Mouse (Mus musculus) limb, embryonic 15.5 days (tissue): Measurements from ENCODE around the gene Tmem37. TPM values are rescaled to one million over a fixed set of nuclear protein-coding genes. Genes with fewer than 3 reads are reported as not detected.

Source experiments
- ATAC-seq: fragments of 200-750 bp; cut with Nextera tagmentation; 2 replicates; pipeline ENCODE4 v1.8.0; 2017; ENCODE audit warnings: low read depth, moderate TSS enrichment; ENCODE audit not compliant: insufficient number of reproducible peaks, low FRiP score, low TSS enrichment
- H3K27ac ChIP-seq: fragments of 300-500 bp; sonication (generic); 2 replicates; pipeline ENCODE4 v1.5.1; 2015; ENCODE audit warnings: moderate library complexity, mild to moderate bottlenecking, inconsistent platforms
- H3K27me3 ChIP-seq: fragments of 300-500 bp; sonication (generic); 2 replicates; pipeline ENCODE4 v1.6.1; 2015; ENCODE audit warnings: inconsistent platforms
- H3K36me3 ChIP-seq: fragments of 300-500 bp; sonication (generic); 2 replicates; pipeline ENCODE4 v1.6.1; 2015; ENCODE audit warnings: inconsistent platforms
- H3K4me1 ChIP-seq: fragments of 300-500 bp; sonication (generic); 2 replicates; pipeline ENCODE4 v1.6.1; 2015; ENCODE audit warnings: inconsistent platforms
- H3K4me2 ChIP-seq: fragments of 300-500 bp; sonication (generic); 2 replicates; pipeline ENCODE4 v1.6.1; 2015; ENCODE audit warnings: mild to moderate bottlenecking, inconsistent platforms
- H3K4me3 ChIP-seq: fragments of 300-500 bp; sonication (generic); 2 replicates; pipeline ENCODE4 v1.5.1; 2015; ENCODE audit warnings: mild to moderate bottlenecking, inconsistent platforms
- H3K9ac ChIP-seq: fragments of 300-500 bp; sonication (generic); 2 replicates; pipeline ENCODE4 v1.6.1; 2015; ENCODE audit warnings: inconsistent platforms
- H3K9me3 ChIP-seq: fragments of 300-500 bp; sonication (generic); 2 replicates; pipeline ENCODE4 v1.6.1; 2016; ENCODE audit warnings: inconsistent platforms
- WGBS: fragments of 180-500 bp; shearing (Covaris S2); methylation state at CpG from one replicate; pipeline ENCODE4 v1.1.7; 2015; 5-methylcytosine and 5-hydroxymethylcytosine counted together
- polyA plus RNA-seq: library from polyadenylated mRNA; unstranded; fragments of >200 nt; fragmentation: Nextera tagmentation; extraction: Ambion mirVana; gene quantifications from 2 replicates; pipeline ENCODE4 v1.2.1, GENCODE M21; 2015

The Tmem37 gene
- polyA plus RNA-seq, 1 experiment from 2014 or later = 7.6 TPM

GRCm38 (mm10) chr1:120025050-120025439, 48.8 kb downstream of the Tmem37 start:
- H3K4me3 ChIP-seq = no peak overlapping the region
- H3K9me3 ChIP-seq = no peaks in the 10 kb centered on the region
- H3K4me2 ChIP-seq = no peak overlapping the region
- H3K4me1 ChIP-seq = peaks cover 5% of the 10 kb centered on the region
- ATAC-seq = no peak
- H3K36me3 ChIP-seq = no peaks in the 10 kb centered on the region
- H3K9ac ChIP-seq = no peak overlapping the region
- WGBS = 19% methylated on average over 2 of the region's 2 CpGs
- H3K27me3 ChIP-seq = no peaks in the 10 kb centered on the region
- no peak overlapping the region for H3K27ac ChIP-seq

GRCm38 (mm10) chr1:120024331-120025049, 49.4 kb downstream of the Tmem37 start:
- Histone ChIP-seq H3K4me3 (no peak overlapping the region), H3K36me3 (no peaks in the 10 kb centered on the region), H3K4me1 (peaks cover 5% of the 10 kb centered on the region), H3K9ac (no peak overlapping the region), H3K27me3 (no peaks in the 10 kb centered on the region), H3K4me2 (no peak overlapping the region), H3K9me3 (no peaks in the 10 kb centered on the region), H3K27ac (no peak overlapping the region)
- ATAC-seq = no peak
- 48% methylated on average over 10 of the region's 10 CpGs for WGBS

GRCm38 (mm10) chr1:120021951-120022350, 51.9 kb downstream of the Tmem37 start:
- 89% methylated on average over 17 of the region's 17 CpGs for WGBS
- ATAC-seq = no peak
- Histone ChIP-seq H3K4me1 (no peaks in the 10 kb centered on the region), H3K27me3 (no peaks in the 10 kb centered on the region), H3K4me2 (no peak overlapping the region), H3K9me3 (no peaks in the 10 kb centered on the region), H3K36me3 (no peaks in the 10 kb centered on the region), H3K4me3 (no peak overlapping the region), H3K9ac (no peak overlapping the region), H3K27ac (no peak overlapping the region)

- H3K9me3 ChIP-seq = no peaks in the 10 kb centered on the region
- no peak overlapping the region for H3K4me2 ChIP-seq
- WGBS = 61% methylated on average over 7 of the region's 7 CpGs
- H3K9ac ChIP-seq = no peak overlapping the region
- H3K4me1 ChIP-seq = no peaks in the 10 kb centered on the region
- no peak for ATAC-seq
- H3K27me3 ChIP-seq = no peaks in the 10 kb centered on the region
- no peak overlapping the region for H3K27ac ChIP-seq
- no peak overlapping the region for H3K4me3 ChIP-seq
- no peaks in the 10 kb centered on the region for H3K36me3 ChIP-seq
Observed at GRCm38 (mm10) chr1:120020322-120020897, 53.5 kb downstream of the Tmem37 start.

- no peak overlapping the region for H3K27ac ChIP-seq
- H3K27me3 ChIP-seq = no peaks in the 10 kb centered on the region
- H3K4me3 ChIP-seq = no peak overlapping the region
- 88% methylated on average over 12 of the region's 12 CpGs for WGBS
- no peak for ATAC-seq
- H3K9me3 ChIP-seq = no peaks in the 10 kb centered on the region
- H3K36me3 ChIP-seq = no peaks in the 10 kb centered on the region
- no peak overlapping the region for H3K4me2 ChIP-seq
- no peak overlapping the region for H3K9ac ChIP-seq
- no peaks in the 10 kb centered on the region for H3K4me1 ChIP-seq
Observed at GRCm38 (mm10) chr1:120019428-120019827, 54.4 kb downstream of the Tmem37 start.

GRCm38 (mm10) chr1:120018900-120019299, 55.0 kb downstream of the Tmem37 start:
- Histone ChIP-seq H3K27me3 (no peaks in the 10 kb centered on the region), H3K9me3 (no peaks in the 10 kb centered on the region), H3K9ac (no peak overlapping the region), H3K27ac (no peak overlapping the region), H3K4me3 (no peak overlapping the region), H3K4me2 (no peak overlapping the region), H3K4me1 (no peaks in the 10 kb centered on the region), H3K36me3 (no peaks in the 10 kb centered on the region)
- 60% methylated on average over 3 of the region's 3 CpGs for WGBS
- ATAC-seq = no peak

Other genes starting within 250 kb of the Tmem37 start
- 4.3 and 4.4 TPM in 2 replicates for gene Ptpn4, start 236.5 kb downstream of the Tmem37 start, polyA plus RNA-seq
- gene Tmem177, start 160.9 kb downstream of the Tmem37 start, polyA plus RNA-seq = 7.0 and 7.3 TPM in 2 replicates
- gene Cfap221, start 76.8 kb downstream of the Tmem37 start, polyA plus RNA-seq = not detected in 2 replicates
- 0.26 TPM in 1 of 2 replicates, not detected in the other for gene Sctr, start 67.2 kb downstream of the Tmem37 start, polyA plus RNA-seq
- 1,033 and 1,050 TPM in 2 replicates for gene Dbi, start 47.0 kb upstream of the Tmem37 start, polyA plus RNA-seq
- 15.1 and 17.4 TPM in 2 replicates for gene 3110009E18Rik, start 47.1 kb upstream of the Tmem37 start, polyA plus RNA-seq
- gene Steap3, start 198.6 kb upstream of the Tmem37 start, polyA plus RNA-seq = 7.1 and 10.8 TPM in 2 replicates